Mouse (Mus musculus): ENCODE measurements around the gene Eps15l1. TPM values are rescaled to one million over a fixed set of nuclear protein-coding genes. Genes with fewer than 3 reads are reported as not detected.

Gene Eps15l1
- polyA plus RNA-seq, 1 experiment = 52.1 TPM

- DNase-seq (ENCODE audit: low spot score) = peak; percentile 32
These were observed 101.1 kb downstream of the Eps15l1 start for GRCm38 (mm10) chr8:72319921-72320802.

- DNase-seq (ENCODE audit: low spot score) = peak; percentile 42
These were observed 101.9 kb downstream of the Eps15l1 start for GRCm38 (mm10) chr8:72319397-72319796.

- peak; percentile 91 for DNase-seq (ENCODE audit: low spot score)
These were observed 102.4 kb downstream of the Eps15l1 start, which contains the start of gene Klf2 for GRCm38 (mm10) chr8:72318801-72319322. TSS of gene Klf2 (plus strand) at chr8:72319033.

- no peak for DNase-seq (ENCODE audit: low spot score)
These were observed 103.4 kb downstream of the Eps15l1 start for GRCm38 (mm10) chr8:72317741-72318301.

GRCm38 (mm10) chr8:72316053-72316695 is 105.1 kb downstream of the Eps15l1 start:
- no peak for DNase-seq (ENCODE audit: low spot score)

- no peak for DNase-seq (ENCODE audit: low spot score)
These were observed 108.2 kb downstream of the Eps15l1 start for GRCm38 (mm10) chr8:72312926-72313518.

GRCm38 (mm10) chr8:72310849-72311506 is 110.3 kb downstream of the Eps15l1 start:
- DNase-seq (ENCODE audit: low spot score) = no peak

- DNase-seq (ENCODE audit: low spot score) = no peak
These were observed 113.0 kb downstream of the Eps15l1 start for GRCm38 (mm10) chr8:72308276-72308675.

GRCm38 (mm10) chr8:72306913-72307312 is 114.3 kb downstream of the Eps15l1 start:
- no peak for DNase-seq (ENCODE audit: low spot score)

- DNase-seq (ENCODE audit: low spot score) = no peak
These were observed 115.9 kb downstream of the Eps15l1 start, which contains the start of gene Gm10282 for GRCm38 (mm10) chr8:72305210-72305905. TSS of gene Gm10282 (minus strand) at chr8:72305260.

GRCm38 (mm10) chr8:72303633-72304032 is 117.6 kb downstream of the Eps15l1 start:
- DNase-seq (ENCODE audit: low spot score) = no peak

- no peak for DNase-seq (ENCODE audit: low spot score)
These were observed 118.2 kb downstream of the Eps15l1 start for GRCm38 (mm10) chr8:72302986-72303612.

GRCm38 (mm10) chr8:72301497-72301896 is 119.8 kb downstream of the Eps15l1 start:
- no peak for DNase-seq (ENCODE audit: low spot score)

GRCm38 (mm10) chr8:72300654-72301400 is 120.4 kb downstream of the Eps15l1 start:
- DNase-seq (ENCODE audit: low spot score) = no peak

- no peak for DNase-seq (ENCODE audit: low spot score)
These were observed 122.3 kb downstream of the Eps15l1 start for GRCm38 (mm10) chr8:72298928-72299327.

- no peak for DNase-seq (ENCODE audit: low spot score)
These were observed 124.7 kb downstream of the Eps15l1 start for GRCm38 (mm10) chr8:72296561-72296960.

GRCm38 (mm10) chr8:72295679-72296078 is 125.6 kb downstream of the Eps15l1 start:
- DNase-seq (ENCODE audit: low spot score) = peak; percentile 56

GRCm38 (mm10) chr8:72295125-72295524 is 126.1 kb downstream of the Eps15l1 start:
- no peak for DNase-seq (ENCODE audit: low spot score)

- no peak for DNase-seq (ENCODE audit: low spot score)
These were observed 128.0 kb downstream of the Eps15l1 start for GRCm38 (mm10) chr8:72293309-72293708.

All from urinary bladder, adult 2 months (tissue).